Mouse (Mus musculus): ENCODE results near the gene Dscam. TPM values are rescaled to one million over a fixed set of nuclear protein-coding genes. Genes with fewer than 3 reads are reported as not detected.

Dscam gene
- polyA plus RNA-seq, 1 experiment from 2014 or later, result 11.1 TPM

DNA sequence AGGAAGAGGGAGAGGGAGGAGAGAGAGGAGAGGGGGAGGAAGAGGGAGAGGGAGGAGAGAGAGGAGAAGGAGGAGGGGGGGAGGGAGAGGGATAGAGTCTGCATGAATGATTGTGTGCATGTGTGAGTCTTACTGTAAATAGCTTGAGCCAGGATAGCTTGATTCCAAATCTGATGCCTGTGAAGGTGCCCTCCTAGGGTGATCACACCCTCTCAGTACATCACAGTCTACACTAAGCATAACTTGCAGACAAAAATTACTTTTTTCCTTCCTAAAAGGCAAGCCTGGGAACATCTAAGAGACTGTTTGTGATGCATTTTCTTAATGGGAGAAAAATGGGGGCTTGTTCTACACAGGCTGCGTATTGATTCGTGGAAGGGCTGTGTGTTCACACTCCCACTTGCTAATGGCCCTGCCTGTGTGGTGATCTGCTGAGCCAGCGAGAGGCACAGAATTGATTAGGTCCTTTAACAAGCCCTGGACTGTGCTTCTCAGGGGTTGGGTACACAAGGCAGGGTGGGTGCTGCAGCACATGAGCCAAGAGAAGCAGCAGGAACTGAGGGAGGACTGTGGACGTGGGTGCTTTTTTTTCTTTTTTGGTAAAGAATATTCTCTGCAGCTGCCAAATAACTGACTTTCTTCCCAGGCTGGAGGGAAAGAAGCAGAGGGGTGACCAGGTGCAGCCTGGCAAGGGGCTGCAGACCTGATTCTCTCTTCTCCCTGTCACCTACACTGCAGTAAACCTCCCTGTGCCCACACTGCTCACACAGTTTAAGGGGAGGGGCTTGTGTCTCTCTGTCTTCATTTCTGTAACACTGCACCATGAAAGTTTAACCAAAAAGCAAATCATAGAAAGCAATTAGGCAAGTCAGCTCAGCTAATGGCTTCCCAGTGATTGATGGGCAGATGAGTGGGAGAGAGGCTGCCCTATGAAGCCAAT lies 161.2 kb downstream of the Dscam start:
- Histone ChIP-seq H3K4me2 (replicated peaks) (no peak overlapping the region), H3K27ac (peak overlapping the region; percentile 90), H3K4me3 (replicated peaks) (no peak overlapping the region), H3K9ac (replicated peaks) (peak overlapping the region; percentile 28; the same call in 1 of the 2 replicates), H3K4me1 (replicated peaks) (peaks cover 43% of the 10 kb centered on the region), H3K27me3 (no peaks in the 10 kb centered on the region), H3K9me3 (no peaks in the 10 kb centered on the region), H3K36me3 (no peaks in the 10 kb centered on the region)
- WGBS, result 47% methylated on average over 4 of the region's 4 CpGs
- peak; percentile 58; the same call in 1 of the 2 replicates for ATAC-seq

DNA sequence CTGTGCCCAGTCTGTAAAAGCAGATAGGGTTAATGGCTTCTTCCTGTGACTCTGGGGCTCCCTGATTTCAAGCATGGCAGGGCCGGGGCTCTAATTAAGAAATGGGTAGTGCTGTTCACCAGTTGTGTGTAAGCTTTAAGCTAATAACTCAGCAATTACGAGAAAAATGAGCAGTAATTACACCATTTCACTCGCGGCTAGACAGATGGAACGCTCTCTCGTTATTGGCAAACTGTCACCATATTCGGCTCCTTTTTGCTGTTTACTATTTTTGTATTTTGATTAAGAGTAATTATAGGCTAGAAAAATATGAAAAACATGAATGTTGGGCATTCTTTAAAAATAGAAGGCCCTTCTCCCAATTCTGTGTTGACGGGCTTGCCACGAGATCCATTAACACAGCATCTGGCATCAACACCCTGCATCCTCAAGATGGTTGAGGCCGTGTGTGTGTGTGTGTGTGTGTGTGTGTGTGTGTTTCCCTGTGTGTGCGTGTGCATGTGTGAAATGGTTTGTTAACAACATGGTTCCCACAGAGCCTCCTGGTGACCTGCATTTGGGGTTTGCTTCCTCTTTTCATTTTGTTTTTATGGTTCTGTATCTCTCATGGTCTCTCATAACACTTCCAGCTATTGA lies 162.5 kb downstream of the Dscam start:
- Histone ChIP-seq H3K27me3 (no peaks in the 10 kb centered on the region), H3K9me3 (no peaks in the 10 kb centered on the region), H3K9ac (replicated peaks) (no peak overlapping the region), H3K4me2 (replicated peaks) (no peak overlapping the region), H3K4me3 (replicated peaks) (no peak overlapping the region), H3K36me3 (no peaks in the 10 kb centered on the region), H3K4me1 (replicated peaks) (peaks cover 56% of the 10 kb centered on the region), H3K27ac (peak overlapping the region; percentile 90)
- no peak for ATAC-seq
- 64% methylated on average over 11 of the region's 11 CpGs for whole genome bisulfite sequencing

DNA sequence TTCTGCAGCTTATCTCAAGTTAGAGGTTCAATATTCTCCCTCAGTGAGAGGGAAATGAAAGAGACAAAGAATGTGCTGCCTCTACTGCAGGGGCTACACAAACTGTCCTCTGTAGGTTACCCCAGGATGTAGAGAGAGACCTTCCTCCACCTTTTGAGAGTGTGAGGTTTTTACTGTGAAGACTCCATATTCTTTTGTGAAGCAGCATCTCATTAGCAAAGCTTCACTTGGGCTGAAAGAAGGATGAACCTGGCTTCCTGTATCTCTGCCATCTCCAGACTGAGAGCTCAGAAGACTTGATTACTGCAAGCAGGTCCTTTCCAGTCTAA lies 163.7 kb downstream of the Dscam start:
- Histone ChIP-seq H3K4me2 (replicated peaks) (no peak overlapping the region), H3K9me3 (no peaks in the 10 kb centered on the region), H3K9ac (replicated peaks) (no peak overlapping the region), H3K36me3 (no peaks in the 10 kb centered on the region), H3K4me1 (replicated peaks) (peaks cover 67% of the 10 kb centered on the region), H3K4me3 (replicated peaks) (no peak overlapping the region), H3K27me3 (no peaks in the 10 kb centered on the region), H3K27ac (peak overlapping the region; percentile 90)
- ATAC-seq, result no peak

DNA sequence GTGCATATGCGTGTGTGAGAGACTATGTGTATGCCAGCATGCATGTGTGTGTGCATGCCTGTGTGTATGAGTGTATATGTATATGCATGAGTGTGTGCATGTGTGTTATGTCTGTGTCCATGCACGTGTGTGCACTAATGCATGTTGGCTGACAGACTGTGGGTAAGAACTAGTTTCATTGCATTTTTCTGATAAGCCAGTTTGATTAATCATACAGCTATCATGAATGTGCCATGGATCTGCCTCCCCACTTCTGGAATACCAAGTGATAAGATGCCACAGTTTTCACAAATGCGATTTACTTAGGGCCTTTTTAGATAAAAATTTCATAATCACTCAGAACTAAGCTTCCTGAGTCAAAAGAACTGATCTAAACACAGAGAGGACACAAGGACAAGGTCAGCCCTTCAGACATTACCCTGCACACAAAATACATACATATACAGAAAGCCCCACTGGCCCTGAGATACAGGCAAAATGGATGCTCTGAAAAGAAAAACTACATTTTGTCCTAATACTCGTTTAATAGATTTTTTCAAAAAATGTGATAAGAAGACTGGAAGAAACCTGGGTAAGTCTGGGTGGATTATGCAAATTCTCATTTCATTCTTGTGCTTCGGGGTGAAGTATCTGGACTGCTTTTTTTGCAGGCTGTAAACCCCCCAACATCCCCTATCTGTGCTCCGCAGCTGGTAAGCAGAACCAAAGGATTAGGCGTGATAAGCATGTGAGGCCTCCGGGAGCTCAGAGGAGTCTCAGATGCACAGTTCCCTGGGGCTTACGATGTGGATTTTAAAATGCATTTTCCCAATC lies 164.3 kb downstream of the Dscam start:
- Histone ChIP-seq H3K9ac (replicated peaks) (no peak overlapping the region), H3K27me3 (no peaks in the 10 kb centered on the region), H3K4me3 (replicated peaks) (no peak overlapping the region), H3K27ac (peak overlapping the region; percentile 90), H3K36me3 (no peaks in the 10 kb centered on the region), H3K9me3 (no peaks in the 10 kb centered on the region), H3K4me2 (replicated peaks) (no peak overlapping the region), H3K4me1 (replicated peaks) (peaks cover 72% of the 10 kb centered on the region)
- WGBS, result 38% methylated on average over 9 of the region's 9 CpGs
- ATAC-seq, result peak; percentile 80

DNA sequence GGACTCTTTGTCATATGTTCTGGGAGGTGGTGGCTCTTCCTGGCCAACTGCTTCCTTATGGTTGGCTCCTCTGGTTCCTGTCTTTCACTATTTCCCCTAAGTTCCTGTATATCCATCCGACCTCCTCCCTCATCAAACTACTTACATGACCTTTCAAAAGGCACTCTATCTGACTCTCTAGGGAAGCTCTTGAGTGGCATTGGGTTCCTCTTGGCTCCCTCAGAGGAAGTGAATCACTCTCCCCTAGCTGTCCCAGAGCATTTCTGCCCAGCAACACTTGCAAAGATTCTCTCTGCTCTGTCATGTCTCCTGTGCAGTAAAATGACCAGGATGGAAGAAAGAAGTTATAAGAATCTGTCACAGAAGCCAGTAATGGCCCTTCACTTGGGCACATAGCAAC lies 166.6 kb downstream of the Dscam start:
- Histone ChIP-seq H3K4me3 (replicated peaks) (no peak overlapping the region), H3K27me3 (no peaks in the 10 kb centered on the region), H3K4me1 (replicated peaks) (peaks cover 63% of the 10 kb centered on the region), H3K9me3 (no peaks in the 10 kb centered on the region), H3K9ac (replicated peaks) (no peak overlapping the region), H3K27ac (peak overlapping the region; percentile 88), H3K4me2 (replicated peaks) (no peak overlapping the region), H3K36me3 (no peaks in the 10 kb centered on the region)
- 59% methylated on average over 1 of the region's 1 CpGs for WGBS
- no peak for ATAC-seq

DNA sequence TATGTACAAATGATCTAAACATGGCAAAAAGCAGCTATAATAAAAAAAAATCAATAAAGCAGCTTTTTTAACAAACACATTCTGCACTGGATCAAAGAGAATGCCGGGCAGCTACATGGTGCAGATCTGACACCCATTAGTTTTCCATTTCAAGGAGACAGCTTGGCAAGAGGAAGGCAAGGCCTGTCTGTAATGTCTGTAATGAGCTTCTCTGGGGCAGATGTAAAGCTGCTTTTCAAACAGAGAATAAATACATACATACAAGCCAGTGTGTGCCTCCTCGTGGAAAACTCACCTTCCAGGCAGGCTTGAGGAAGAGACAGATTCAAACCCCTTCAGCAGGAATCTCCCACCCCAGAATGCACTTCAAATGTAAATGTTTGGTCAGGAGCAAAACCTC lies 167.7 kb downstream of the Dscam start:
- H3K36me3 ChIP-seq, result no peaks in the 10 kb centered on the region
- no peak overlapping the region for H3K4me2 ChIP-seq (replicated peaks)
- ATAC-seq, result peak; percentile 32; the same call in 1 of the 2 replicates
- WGBS, result 27% methylated on average over 2 of the region's 2 CpGs
- no peak overlapping the region for H3K4me3 ChIP-seq (replicated peaks)
- H3K9ac ChIP-seq (replicated peaks), result peak overlapping the region; percentile 20; the same call in 1 of the 2 replicates
- H3K27me3 ChIP-seq, result no peaks in the 10 kb centered on the region
- H3K27ac ChIP-seq, result peak overlapping the region; percentile 88
- peaks cover 2% of the 10 kb centered on the region; the same call in 1 of the 2 replicates for H3K9me3 ChIP-seq
- H3K4me1 ChIP-seq (replicated peaks), result peaks cover 53% of the 10 kb centered on the region

DNA sequence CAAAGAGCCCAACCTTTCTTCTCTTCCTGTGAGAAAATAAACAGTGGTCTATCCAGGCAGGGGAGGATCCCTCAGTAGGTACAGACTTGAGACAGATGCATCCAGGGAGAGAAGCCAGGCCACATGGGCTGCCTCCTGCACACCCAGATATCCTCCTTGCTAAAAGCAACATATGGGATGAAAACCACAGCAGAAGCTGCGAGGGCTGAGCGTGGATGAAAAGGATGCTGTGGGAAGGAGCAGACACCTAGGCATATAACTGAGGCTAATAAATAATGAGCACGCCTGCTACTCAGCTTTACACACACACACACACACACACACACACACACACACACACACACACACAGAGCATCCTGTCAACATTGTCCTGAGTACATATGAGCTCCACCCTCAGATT lies 168.4 kb downstream of the Dscam start:
- 0 out of 2 replicates have a peak overlapping the region, but pooled peaks have one; percentile 23 for H3K9ac ChIP-seq (replicated peaks)

DNA sequence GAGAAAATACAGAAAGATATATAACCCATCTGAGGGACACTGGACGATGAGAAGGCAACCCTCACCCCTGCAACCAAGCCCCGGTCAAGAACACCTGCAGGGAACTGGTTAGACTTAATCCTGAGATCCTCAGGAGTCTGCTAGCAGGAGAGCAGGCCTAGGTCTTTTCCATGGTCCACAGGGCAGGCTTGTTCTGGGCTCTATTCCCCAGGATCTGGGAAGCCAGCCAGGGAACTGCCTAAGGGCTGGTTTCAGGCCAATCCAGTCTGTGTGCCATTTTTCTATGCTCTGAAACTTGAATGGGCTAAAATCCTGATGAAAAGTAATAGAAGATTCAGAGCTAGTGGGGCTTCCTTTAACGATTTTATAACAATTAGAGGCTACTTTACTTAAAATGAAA lies 173.7 kb downstream of the Dscam start:
- Histone ChIP-seq H3K9me3 (peaks cover 2% of the 10 kb centered on the region; the same call in 1 of the 2 replicates), H3K4me2 (replicated peaks) (no peak overlapping the region), H3K4me1 (replicated peaks) (peaks cover 8% of the 10 kb centered on the region), H3K27me3 (no peaks in the 10 kb centered on the region), H3K9ac (replicated peaks) (no peak overlapping the region), H3K36me3 (no peaks in the 10 kb centered on the region), H3K4me3 (replicated peaks) (no peak overlapping the region), H3K27ac (no peak overlapping the region)
- 60% methylated on average over 3 of the region's 3 CpGs for WGBS
- ATAC-seq, result peak; percentile 56; the same call in 1 of the 2 replicates

More for the DNA sequence above, 168.4 kb downstream of the Dscam start:
- Histone ChIP-seq H3K4me3 (replicated peaks) (no peak overlapping the region), H3K27me3 (no peaks in the 10 kb centered on the region), H3K27ac (peak overlapping the region; percentile 88), H3K4me1 (replicated peaks) (peaks cover 47% of the 10 kb centered on the region), H3K9me3 (peaks cover 2% of the 10 kb centered on the region; the same call in 1 of the 2 replicates), H3K4me2 (replicated peaks) (no peak overlapping the region), H3K36me3 (no peaks in the 10 kb centered on the region)
- ATAC-seq, result peak; percentile 28; the same call in 1 of the 2 replicates
- WGBS, result 33% methylated on average over 3 of the region's 3 CpGs

DNA sequence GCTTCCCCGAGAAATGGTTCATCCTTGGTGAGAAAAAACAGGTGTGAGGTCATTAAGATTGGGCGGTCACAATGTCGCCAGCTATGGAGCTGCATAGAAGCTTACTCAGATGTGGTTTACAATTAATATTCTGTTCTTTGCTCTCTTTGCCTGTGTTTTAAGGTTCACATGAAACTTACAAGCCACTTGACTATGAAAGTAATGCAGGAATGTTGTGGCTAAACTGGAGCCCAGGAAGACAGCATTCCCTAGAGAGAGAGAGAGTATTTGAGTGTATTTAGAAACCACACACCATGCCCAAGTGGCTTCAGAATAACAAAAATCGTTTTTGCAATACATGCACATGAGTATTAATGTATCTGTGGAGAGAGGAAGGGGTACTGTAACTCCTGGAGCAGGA lies 174.7 kb downstream of the Dscam start:
- H3K9ac ChIP-seq (replicated peaks), result no peak overlapping the region
- 0 out of 2 replicates have a peak overlapping the region, but pooled peaks have one; percentile 45 for H3K27ac ChIP-seq
- no peaks in the 10 kb centered on the region for H3K27me3 ChIP-seq
- H3K4me1 ChIP-seq (replicated peaks), result no peaks in the 10 kb centered on the region
- H3K36me3 ChIP-seq, result no peaks in the 10 kb centered on the region
- WGBS, result 87% methylated on average over 4 of the region's 4 CpGs
- ATAC-seq, result no peak
- H3K9me3 ChIP-seq, result peaks cover 2% of the 10 kb centered on the region; the same call in 1 of the 2 replicates
- H3K4me2 ChIP-seq (replicated peaks), result no peak overlapping the region
- no peak overlapping the region for H3K4me3 ChIP-seq (replicated peaks)

DNA sequence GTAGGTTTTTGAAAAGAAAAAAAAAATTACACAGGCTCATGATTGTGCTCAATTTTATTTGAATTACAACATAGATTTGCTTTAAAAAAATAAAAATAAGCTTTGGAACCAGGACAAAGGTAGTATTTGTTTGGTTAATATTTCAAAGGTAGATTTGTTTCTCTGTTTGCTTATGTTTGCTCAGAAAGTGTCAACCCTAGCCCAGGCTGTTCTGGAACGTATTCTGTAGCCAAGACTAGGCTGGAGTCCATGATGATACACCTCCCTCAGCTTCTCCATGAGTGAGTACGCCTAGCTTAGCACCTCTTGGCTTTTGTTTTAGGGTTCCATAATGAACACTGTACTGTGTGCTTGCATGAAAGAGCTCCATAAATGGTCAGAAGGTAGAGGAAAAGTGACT lies 183.2 kb downstream of the Dscam start:
- ATAC-seq, result no peak
- no peak overlapping the region for H3K4me3 ChIP-seq (replicated peaks)
- no peaks in the 10 kb centered on the region for H3K4me1 ChIP-seq (replicated peaks)
- H3K9me3 ChIP-seq, result no peaks in the 10 kb centered on the region
- H3K9ac ChIP-seq (replicated peaks), result no peak overlapping the region
- H3K27me3 ChIP-seq, result no peaks in the 10 kb centered on the region
- no peak overlapping the region for H3K4me2 ChIP-seq (replicated peaks)
- H3K36me3 ChIP-seq, result no peaks in the 10 kb centered on the region
- no peak overlapping the region for H3K27ac ChIP-seq
- WGBS, result 80% methylated on average over 2 of the region's 2 CpGs

DNA sequence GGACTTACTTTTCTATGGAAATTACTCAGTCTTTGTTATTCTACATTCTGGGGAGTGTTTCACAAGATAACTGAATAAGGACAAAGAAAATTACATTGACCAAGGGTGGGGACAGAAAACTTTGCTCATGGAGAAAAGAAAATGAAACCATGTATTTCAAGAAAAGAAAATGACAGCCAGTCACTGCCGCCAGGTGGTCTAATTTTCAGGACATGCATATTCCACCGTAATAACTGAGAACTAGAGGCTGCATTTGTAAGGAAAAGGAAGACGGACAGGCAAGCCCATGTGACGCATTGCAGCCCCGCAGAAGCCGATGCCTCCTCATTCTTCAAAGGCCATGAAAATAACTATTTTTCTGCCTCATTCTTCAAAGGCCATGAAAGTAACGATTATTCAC lies 197.3 kb downstream of the Dscam start:
- 39% methylated on average over 7 of the region's 7 CpGs for WGBS
- H3K27ac ChIP-seq, result peak overlapping the region; percentile 73
- no peaks in the 10 kb centered on the region for H3K9me3 ChIP-seq
- no peak overlapping the region for H3K4me2 ChIP-seq (replicated peaks)
- H3K4me3 ChIP-seq (replicated peaks), result no peak overlapping the region
- H3K27me3 ChIP-seq, result no peaks in the 10 kb centered on the region
- H3K36me3 ChIP-seq, result no peaks in the 10 kb centered on the region
- H3K9ac ChIP-seq (replicated peaks), result no peak overlapping the region
- peaks cover 50% of the 10 kb centered on the region for H3K4me1 ChIP-seq (replicated peaks)
- ATAC-seq, result no peak
